Mouse (Mus musculus): Measurements from ENCODE around the gene Tm9sf2.

DNA sequence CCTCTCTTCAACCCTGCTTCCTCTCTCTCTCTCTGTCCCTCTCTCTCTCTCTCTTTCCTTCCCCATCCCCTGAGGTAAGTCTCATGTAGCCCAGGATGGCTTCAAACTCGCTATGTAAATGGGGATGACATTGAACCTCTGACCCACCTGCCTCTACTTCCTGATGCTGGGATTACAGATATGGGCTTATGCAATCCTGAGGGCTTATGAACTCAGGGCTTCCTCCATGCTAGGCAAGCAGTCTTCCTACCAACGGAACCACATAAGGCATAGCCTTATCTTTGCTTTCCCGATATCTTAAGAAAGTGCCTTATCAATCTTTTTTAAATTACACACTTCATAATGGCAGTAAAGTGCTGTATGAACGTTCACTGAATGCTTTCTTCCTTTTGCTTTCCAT lies 14.5 kb upstream of the Tm9sf2 start:
- TF ChIP-seq POLR2A (IDR thresholded peaks at IDR 0.05; ENCODE audit: extremely low read depth, insufficient read depth, low read length) (no peak), CTCF (IDR thresholded peaks at IDR 0.05; ENCODE audit: extremely low read depth, insufficient read depth, low read length) (no peak)

Data from cortical plate, adult 2 months (tissue).